32 mouse cellular contexts compared by ENCODE assay signal in genomic region chr10:95687558-95688141, GRCm38 (mm10). TPM values are rescaled to one million over a fixed set of nuclear protein-coding genes. Genes with fewer than 3 reads are reported as not detected.
A peak's percentile ranks its signal among the peaks of the same experiment; 100 is the strongest.
DNase-seq lines count a peak whose midpoint lies in the region; ATAC-seq and TF ChIP-seq lines count a peak whose summit lies in the region.
"Had no signal": no experiment of that assay in that cellular context is flagged by ENCODE, and none has a peak within 500 bp of the region (broad histone marks: within the 10 kb centered on the region; RNA-seq: fewer than 3 reads in every experiment).

No protein-coding gene starts in this region.

- H3K9me3 ChIP-seq in heart, embryonic 14.5 days (ENCODE audit: control insufficient read depth, low read length): no peaks in the 10 kb centered on the region
- no peaks in the 10 kb centered on the region for H3K9me3 ChIP-seq in hindbrain, embryonic 14.5 days (ENCODE audit: control insufficient read depth, low read length)
- H3K9me3 ChIP-seq in hindbrain, embryonic 16.5 days (ENCODE audit: control insufficient read depth, low read length): no peaks in the 10 kb centered on the region
- H3K9me3 ChIP-seq: embryonic facial prominence, embryonic 10.5 days; embryonic facial prominence, embryonic 15.5 days; forebrain, embryonic 13.5 days; hindbrain, embryonic 12.5 days; limb, embryonic 10.5 days; limb, embryonic 15.5 days; midbrain, embryonic 13.5 days had no signal

- peaks cover 3 to 6% of the 10 kb centered on the region in 2 experiments for H3K4me1 ChIP-seq in heart, embryonic 14.5 days (ENCODE audit: control insufficient read depth in 2 of 2, insufficient read depth in 2 of 2, low read length in 2 of 2)
- H3K4me1 ChIP-seq in heart, adult 2 months (ENCODE audit: control insufficient read depth, insufficient read depth, low read length): no peaks in the 10 kb centered on the region
- H3K4me1 ChIP-seq in hindbrain, embryonic 14.5 days (replicated peaks; ENCODE audit: control insufficient read depth, insufficient read depth, low read length): peaks cover 6% of the 10 kb centered on the region; the same call in 1 of the 2 replicates
- no peaks in the 10 kb centered on the region for H3K4me1 ChIP-seq in hindbrain, embryonic 16.5 days (ENCODE audit: control insufficient read depth, insufficient read depth, low read depth, low read length)

- no peak overlapping the region for H3K9ac ChIP-seq in heart, embryonic 14.5 days (ENCODE audit: low read length)
- no peak overlapping the region for H3K9ac ChIP-seq in heart, adult 2 months (ENCODE audit: low read depth, low read length)
- H3K9ac ChIP-seq in hindbrain, embryonic 14.5 days: no peak overlapping the region
- H3K9ac ChIP-seq in hindbrain, embryonic 16.5 days (ENCODE audit: low read depth, low read length): no peak overlapping the region
- H3K9ac ChIP-seq: embryonic facial prominence, embryonic 15.5 days; forebrain, embryonic 13.5 days; hindbrain, embryonic 12.5 days; limb, embryonic 15.5 days; liver, embryonic 14.5 days; midbrain, embryonic 13.5 days had no signal

- H3K36me3 ChIP-seq in heart, embryonic 14.5 days (ENCODE audit: control insufficient read depth, insufficient read depth, low read length): no peaks in the 10 kb centered on the region
- no peaks in the 10 kb centered on the region for H3K36me3 ChIP-seq in heart, adult 2 months (ENCODE audit: control insufficient read depth, insufficient read depth, low read length)
- H3K36me3 ChIP-seq in hindbrain, embryonic 14.5 days (replicated peaks; ENCODE audit: control insufficient read depth, insufficient read depth): no peaks in the 10 kb centered on the region
- no peaks in the 10 kb centered on the region for H3K36me3 ChIP-seq in hindbrain, embryonic 16.5 days (ENCODE audit: control insufficient read depth, insufficient read depth, low read length)
- H3K36me3 ChIP-seq: embryonic facial prominence, embryonic 10.5 days; embryonic facial prominence, embryonic 15.5 days; hindbrain, embryonic 12.5 days; limb, embryonic 10.5 days; limb, embryonic 15.5 days; midbrain, embryonic 13.5 days had no signal

- no peak overlapping the region for H3K27ac ChIP-seq in heart, embryonic 14.5 days (replicated peaks in 1 of 2; ENCODE audit: control insufficient read depth in 1 of 2, insufficient read depth in 1 of 2, low read depth in 2 of 2, low read length in 2 of 2)
- no peak overlapping the region for H3K27ac ChIP-seq in heart, adult 2 months
- H3K27ac ChIP-seq in hindbrain, embryonic 14.5 days: no peak overlapping the region
- H3K27ac ChIP-seq in hindbrain, embryonic 16.5 days (ENCODE audit: low read depth, low read length): no peak overlapping the region
- H3K27ac ChIP-seq: embryonic facial prominence, embryonic 10.5 days; embryonic facial prominence, embryonic 15.5 days; forebrain, embryonic 13.5 days; hindbrain, embryonic 12.5 days; limb, embryonic 10.5 days; limb, embryonic 15.5 days; liver, embryonic 14.5 days; macrophage; midbrain, embryonic 13.5 days had no signal

- no peak for TF ChIP-seq POLR2A in heart, adult 2 months (IDR thresholded peaks at IDR 0.05; ENCODE audit: insufficient read depth, low read depth, low read length)

- H3K4me3 ChIP-seq in heart, embryonic 14.5 days (ENCODE audit: control insufficient read depth in 1 of 2, insufficient read depth in 1 of 2, low read depth in 1 of 2, low read length in 2 of 2): no peak overlapping the region
- no peak overlapping the region for H3K4me3 ChIP-seq in heart, adult 2 months
- H3K4me3 ChIP-seq in hindbrain, embryonic 14.5 days (replicated peaks; ENCODE audit: low read length): no peak overlapping the region
- no peak overlapping the region for H3K4me3 ChIP-seq in hindbrain, embryonic 16.5 days (ENCODE audit: low read length)
- H3K4me3 ChIP-seq: embryonic facial prominence, embryonic 10.5 days; embryonic facial prominence, embryonic 15.5 days; forebrain, embryonic 13.5 days; hindbrain, embryonic 12.5 days; limb, embryonic 10.5 days; limb, embryonic 15.5 days; midbrain, embryonic 13.5 days had no signal

- no peak for ATAC-seq in heart, embryonic 14.5 days (ENCODE audit: insufficient number of reproducible peaks, insufficient read depth, low FRiP score, low read depth)
- peak; percentile 44; the same call in 1 of the 2 replicates for ATAC-seq in hindbrain, embryonic 14.5 days (ENCODE audit: low FRiP score)
- ATAC-seq in hindbrain, embryonic 16.5 days: no peak
- ATAC-seq in erythroblast, adult 5-6 weeks (replicated peaks; ENCODE audit: low FRiP score, poor library complexity, severe bottlenecking): no peak
- ATAC-seq: forebrain, embryonic 13.5 days; inflammation-experienced regulatory T-cells, adult 6 months; midbrain, embryonic 13.5 days; Patski had no signal

- H3K4me2 ChIP-seq in heart, embryonic 14.5 days (ENCODE audit: low read length): peak overlapping the region; percentile 40
- no peak overlapping the region for H3K4me2 ChIP-seq in hindbrain, embryonic 14.5 days (replicated peaks)
- no peak overlapping the region for H3K4me2 ChIP-seq in hindbrain, embryonic 16.5 days (ENCODE audit: low read length)
- H3K4me2 ChIP-seq: embryonic facial prominence, embryonic 15.5 days; forebrain, embryonic 13.5 days; hindbrain, embryonic 12.5 days; limb, embryonic 15.5 days; midbrain, embryonic 13.5 days had no signal

- TF ChIP-seq EP300 in heart, adult 2 months (IDR thresholded peaks at IDR 0.05; ENCODE audit: insufficient read depth, low read depth, low read length): no peak

- H3K79me2 ChIP-seq in heart, adult 2 months (replicated peaks; ENCODE audit: control insufficient read depth, insufficient read depth, low read length): no peaks in the 10 kb centered on the region

- no peak for TF ChIP-seq CTCF in heart, adult 2 months (IDR thresholded peaks at IDR 0.05)

- peak; percentile 38 to 56 for DNase-seq in gastrocnemius, adult 8-10 months (ENCODE audit: low spot score in 2 of 2)
- DNase-seq in gastrocnemius, postnatal 4 days (ENCODE audit: low spot score in 2 of 2): no peak
- no peak for DNase-seq in heart, adult 2 months
- no peak for DNase-seq in hindbrain, embryonic 14.5 days (ENCODE audit: low spot score)
- DNase-seq: adrenal gland, postnatal 10 days; cerebellum, adult 8-10 months; cerebellum, postnatal 25 days; kidney, adult 11 months; kidney, postnatal 14 days; layer of hippocampus, adult 9-11 months; lung, adult 2 months; lung, postnatal 10 days; right cerebral cortex, postnatal 4 days; thymus, adult 2 months; thymus, postnatal 36 days had no signal

- no peaks in the 10 kb centered on the region for H3K27me3 ChIP-seq in heart, embryonic 14.5 days (ENCODE audit: control insufficient read depth, insufficient read depth, low read length)
- no peaks in the 10 kb centered on the region for H3K27me3 ChIP-seq in heart, adult 2 months (ENCODE audit: control insufficient read depth, insufficient read depth, low read length)
- no peaks in the 10 kb centered on the region for H3K27me3 ChIP-seq in hindbrain, embryonic 14.5 days (ENCODE audit: control insufficient read depth, insufficient read depth, low read length)
- H3K27me3 ChIP-seq in hindbrain, embryonic 16.5 days (replicated peaks; ENCODE audit: control insufficient read depth, insufficient read depth, low read length): no peaks in the 10 kb centered on the region
- H3K27me3 ChIP-seq: embryonic facial prominence, embryonic 15.5 days; forebrain, embryonic 13.5 days; hindbrain, embryonic 12.5 days; limb, embryonic 15.5 days; midbrain, embryonic 13.5 days; Patski had no signal

- intact Hi-C loops in heart, adult 2 months (cut with DNase I): no loop called here

- WGBS in heart, embryonic 14.5 days: 49% methylated on average over 21 of the region's 21 CpGs
- WGBS in heart, adult 2 months: 48% methylated on average over 21 of the region's 21 CpGs
- 72% methylated on average over 21 of the region's 21 CpGs for WGBS in hindbrain, embryonic 14.5 days
- 75% methylated on average over 21 of the region's 21 CpGs for WGBS in hindbrain, embryonic 16.5 days

RNA-seq across cellular contexts. Expression of gene Anapc15-ps, which starts 14.4 kb away (rescaled TPM):
- not detected for total RNA-seq in gastrocnemius, adult 8-10 months (2022)
- not detected for total RNA-seq in gastrocnemius, postnatal 4 days (2021)
- not detected in 2 replicates for polyA plus RNA-seq in heart, embryonic 14.5 days (2014; fragmentation: Nextera tagmentation; extraction: Ambion mirVana)
- not detected for total RNA-seq in heart, adult 2 months (2021)
- not detected in 2 replicates for polyA plus RNA-seq in heart, adult 2 months (2012; rRNA removed)
- polyA plus RNA-seq in hindbrain, embryonic 14.5 days (2014; fragmentation: Nextera tagmentation; extraction: Ambion mirVana): not detected in 2 replicates
- polyA plus RNA-seq in hindbrain, embryonic 16.5 days (2015; fragmentation: Nextera tagmentation; extraction: Ambion mirVana): 0.95 TPM in 1 of 2 replicates, not detected in the other
- total RNA-seq in erythroblast, adult 5-6 weeks (2015; ENCODE audit: low replicate concordance): not detected in 2 replicates
- not detected in 2 replicates for total RNA-seq in erythroblast, adult 5-6 weeks (2017; ENCODE audit: low replicate concordance)
- total RNA-seq: adrenal gland, postnatal 10 days; left cerebral cortex, postnatal 10 days; MEL had no signal
- polyA plus RNA-seq: embryonic facial prominence, embryonic 10.5 days; embryonic facial prominence, embryonic 15.5 days; forebrain, embryonic 13.5 days; hindbrain, embryonic 12.5 days; inflammation-experienced regulatory T-cells, adult 6 months; kidney, embryonic 14.5 days; limb, embryonic 10.5 days; limb, embryonic 15.5 days; liver, embryonic 14.5 days; lung, adult 2 months; midbrain, embryonic 13.5 days; thymus, adult 2 months had no signal

Comparison
In these comparisons a context has a peak if more than half of its experiments do, and no peak if none do; other contexts are left out.
1. DNase-seq: peak in gastrocnemius, adult 8-10 months (2 of 2); none in gastrocnemius, postnatal 4 days (0 of 2), heart, adult 2 months (0 of 2) and hindbrain, embryonic 14.5 days (single experiment).